Mouse (Mus musculus) embryonic fibroblast, embryonic 13.5 days (primary cell): ENCODE results near the gene C1ql2. TPM values are rescaled to one million over a fixed set of nuclear protein-coding genes. Genes with fewer than 3 reads are reported as not detected.

ENCODE experiments used
- H3K27ac ChIP-seq: 2 replicates; pipeline ENCODE4 v1.5.1; 2012; ENCODE audit warnings: low read length, control low read depth, inconsistent platforms; ENCODE audit not compliant: insufficient read depth
- H3K4me1 ChIP-seq: 2 replicates; pipeline ENCODE4 v1.6.1; 2011; ENCODE audit warnings: low read length; ENCODE audit not compliant: control insufficient read depth, insufficient read depth
- H3K4me3 ChIP-seq: 2 replicates; pipeline ENCODE4 v1.5.1; 2011; ENCODE audit warnings: mild to moderate bottlenecking, control low read depth, low read length; ENCODE audit not compliant: insufficient read depth
- CTCF ChIP-seq: IDR thresholded peaks from 2 replicates; pipeline ENCODE4 v1.5.1; 2011; ENCODE audit warnings: mild to moderate bottlenecking, control low read depth, low read length, moderate library complexity, borderline replicate concordance; ENCODE audit not compliant: insufficient read depth
- POLR2A ChIP-seq: IDR thresholded peaks from 2 replicates; pipeline ENCODE4 v1.6.1; 2011; ENCODE audit warnings: low read depth, mild to moderate bottlenecking, control low read depth, low read length, moderate library complexity
- polyA plus RNA-seq: library from polyadenylated mRNA; stranded (reverse); fragments of >200 nt; gene quantifications from 2 replicates; pipeline ENCODE4 v1.2.4, GENCODE M21; 2011; ENCODE audit warnings: low read depth; ENCODE audit not compliant: missing spikeins, insufficient read length

The C1ql2 gene
- polyA plus RNA-seq, 1 experiment: not detected

DNA sequence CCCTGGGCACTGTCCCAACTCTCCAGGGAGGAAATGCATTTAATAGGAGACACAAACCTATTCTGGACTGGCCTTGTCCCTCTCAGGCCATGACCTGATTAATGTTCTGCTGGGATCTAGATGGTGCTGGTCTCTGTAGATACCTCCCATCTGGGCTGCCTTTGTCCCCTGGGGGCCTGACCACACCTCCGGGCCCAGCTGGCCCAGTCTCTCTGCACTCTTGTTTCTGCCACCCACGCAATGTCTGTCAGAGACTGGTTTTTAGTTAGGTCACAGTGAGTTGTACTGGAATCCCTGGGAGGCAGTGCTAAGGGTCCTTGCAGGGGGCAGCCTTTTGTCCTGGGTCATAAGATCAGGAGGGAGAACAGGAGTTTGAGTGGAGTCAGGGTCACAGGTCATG, 34.5 kb downstream of the C1ql2 start:
- Histone ChIP-seq H3K4me3 (no peak overlapping the region), H3K4me1 (no peaks in the 10 kb centered on the region), H3K27ac (no peak overlapping the region)
- TF ChIP-seq POLR2A (no peak), CTCF (no peak)

DNA sequence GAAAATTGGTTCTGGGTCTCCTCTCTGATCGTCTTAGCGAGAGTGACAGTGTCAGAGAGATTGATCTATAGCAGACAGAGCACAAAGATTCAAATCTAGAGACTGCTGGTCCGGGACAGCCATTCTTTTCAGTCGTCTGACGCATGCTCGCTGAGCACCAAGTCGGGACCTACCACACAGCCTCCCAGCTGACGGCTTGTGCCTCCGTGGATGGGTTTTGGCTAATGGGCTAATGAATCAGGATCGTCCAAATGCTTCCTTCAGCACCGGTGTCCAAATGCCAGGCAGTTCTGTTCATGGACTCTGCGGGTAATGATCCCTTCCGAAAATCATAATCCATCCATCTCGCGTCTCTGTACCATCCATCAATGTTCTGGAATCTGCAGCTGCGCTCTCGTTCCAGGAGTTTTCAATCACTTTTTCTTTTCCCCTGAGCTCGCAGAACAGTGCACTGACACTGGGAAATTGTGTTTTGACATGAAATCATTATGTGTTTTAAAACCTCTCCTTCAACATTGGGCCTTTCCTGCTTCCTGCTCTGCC, 44.7 kb downstream of the C1ql2 start:
- TF ChIP-seq CTCF: no peak
- H3K27ac ChIP-seq: no peak overlapping the region
- H3K4me3 ChIP-seq: no peak overlapping the region
- H3K4me1 ChIP-seq: no peaks in the 10 kb centered on the region

DNA sequence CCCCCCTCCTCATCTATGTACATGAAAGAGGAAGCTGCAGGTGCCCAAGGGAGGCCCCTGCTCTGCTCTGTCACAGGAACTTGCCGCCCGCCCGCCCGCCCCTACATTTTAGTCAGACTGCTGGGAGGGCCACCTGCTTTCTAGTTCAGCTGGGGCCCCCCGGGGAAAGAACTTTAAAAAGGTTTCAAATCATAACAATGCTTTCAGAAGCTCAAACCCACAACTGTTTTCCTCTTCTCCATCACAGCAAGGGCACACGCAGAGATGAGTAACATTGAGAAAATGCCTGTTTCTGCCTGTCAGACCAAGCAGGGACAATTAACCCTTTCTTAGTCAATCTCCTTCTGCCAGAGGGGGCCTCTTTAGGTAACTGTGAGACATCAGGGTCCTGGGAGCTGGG, 49.4 kb downstream of the C1ql2 start:
- Histone ChIP-seq H3K4me3 (no peak overlapping the region), H3K27ac (no peak overlapping the region), H3K4me1 (no peaks in the 10 kb centered on the region)
- TF ChIP-seq POLR2A (no peak), CTCF (no peak)

DNA sequence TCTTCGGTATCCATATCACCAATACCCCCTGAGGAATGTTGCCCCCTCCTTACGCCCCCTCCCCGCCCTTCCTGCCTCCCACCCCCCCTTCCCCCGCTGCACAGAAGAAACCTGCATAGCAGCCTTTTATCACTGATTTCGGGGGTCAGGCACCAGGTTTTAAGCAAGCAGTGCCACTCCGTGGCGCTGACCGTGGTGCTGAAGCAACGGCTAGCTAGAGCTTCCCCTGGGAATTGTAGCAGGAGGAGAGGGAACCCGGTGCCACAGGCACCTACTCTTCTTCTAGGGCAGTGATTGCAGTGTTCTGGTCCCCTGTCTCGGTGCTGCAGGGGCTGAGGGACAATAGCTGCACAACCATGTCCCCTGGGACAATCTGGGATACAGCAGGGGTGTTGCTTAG, 50.0 kb downstream of the C1ql2 start:
- H3K27ac ChIP-seq: no peak overlapping the region
- no peak overlapping the region for H3K4me3 ChIP-seq
- no peak for TF ChIP-seq CTCF
- TF ChIP-seq POLR2A: no peak
- H3K4me1 ChIP-seq: no peaks in the 10 kb centered on the region

Other genes with a start within 250 kb of the C1ql2 start
- 267 and 293 TPM in 2 replicates for gene Dbi, start 219.5 kb upstream of the C1ql2 start, polyA plus RNA-seq
- 4.0 and 7.2 TPM in 2 replicates for gene 3110009E18Rik, start 219.4 kb upstream of the C1ql2 start, polyA plus RNA-seq
- gene Steap3, start 67.9 kb upstream of the C1ql2 start, polyA plus RNA-seq: 8.9 and 23.2 TPM in 2 replicates
- gene Marco, start 164.4 kb downstream of the C1ql2 start, polyA plus RNA-seq: not detected in 2 replicates